Mouse (Mus musculus) small intestine, adult 2 months (tissue): ENCODE data around the gene Myl6b. TPM values are rescaled to one million over a fixed set of nuclear protein-coding genes. Genes with fewer than 3 reads are reported as not detected.
"Not testable (repeated sequence)": the region's sequence is repeated elsewhere in the genome, so short reads cannot be mapped to it uniquely, and the experiment has no call there.

Experiments
- H3K27ac ChIP-seq: fragments of 200-500 bp; 2 replicates; pipeline ENCODE4 v1.5.1; 2012; ENCODE audit warnings: low read depth, low read length, control low read depth, inconsistent platforms; ENCODE audit not compliant: insufficient read depth
- H3K27me3 ChIP-seq: fragments of 200-500 bp; 2 replicates; pipeline ENCODE4 v1.6.1; 2012; ENCODE audit warnings: mild to moderate bottlenecking, moderate library complexity, low read length, inconsistent platforms; ENCODE audit not compliant: control insufficient read depth, insufficient read depth
- H3K36me3 ChIP-seq: fragments of 200-500 bp; 2 replicates; pipeline ENCODE4 v1.6.1; 2012; ENCODE audit warnings: mild to moderate bottlenecking, low read length, control low read depth, inconsistent platforms; ENCODE audit not compliant: control insufficient read depth, insufficient read depth
- H3K4me1 ChIP-seq: fragments of 200-500 bp; 2 replicates; pipeline ENCODE4 v1.6.1; 2012; ENCODE audit warnings: low read length, inconsistent platforms, mixed read lengths; ENCODE audit not compliant: control insufficient read depth, insufficient read depth, insufficient read length
- H3K4me3 ChIP-seq: fragments of 200-500 bp; 2 replicates; pipeline ENCODE4 v1.5.1; 2012; ENCODE audit warnings: low read depth, mild to moderate bottlenecking, control low read depth, inconsistent platforms, low read length, moderate library complexity
- CTCF ChIP-seq: fragments of 200-500 bp; IDR thresholded peaks from 2 replicates; pipeline ENCODE4 v1.5.1; 2012; ENCODE audit warnings: low read depth, mild to moderate bottlenecking, control low read depth, inconsistent platforms, low read length, moderate library complexity, mixed read lengths; ENCODE audit not compliant: insufficient replicate concordance, insufficient read length; ENCODE audit errors: extremely low read depth
- POLR2A ChIP-seq: fragments of 200-500 bp; IDR thresholded peaks from 2 replicates; pipeline ENCODE4 v1.6.1; 2012; ENCODE audit warnings: low read depth, mild to moderate bottlenecking, control low read depth, inconsistent platforms, low read length, moderate library complexity
- WGBS: fragments of 180-500 bp; shearing (Covaris S2); methylation state at CpG from one replicate; pipeline ENCODE4 v1.1.7; 2018; 5-methylcytosine and 5-hydroxymethylcytosine counted together
- polyA plus RNA-seq: library from polyadenylated mRNA; depleted of rRNA; stranded (reverse); fragments of >200 nt; gene quantifications from 2 replicates; pipeline ENCODE4 v1.2.3, GENCODE M21; 2012

Myl6b gene
- polyA plus RNA-seq, 1 experiment: 1.2 TPM

- Histone ChIP-seq H3K27me3 (no peaks in the 10 kb centered on the region), H3K4me3 (peak overlapping the region; percentile 91), H3K27ac (peak overlapping the region; percentile 97), H3K36me3 (peaks cover 33% of the 10 kb centered on the region), H3K4me1 (peaks cover 16% of the 10 kb centered on the region)
- TF ChIP-seq POLR2A (no peak), CTCF (no peak)
- under 1% methylated on average over 12 of the region's 12 CpGs for WGBS
These were observed 5.2 kb downstream of the Myl6b start for GRCm38 (mm10) chr10:128493319-128493694.

- no peaks in the 10 kb centered on the region for H3K27me3 ChIP-seq
- H3K27ac ChIP-seq: peak overlapping the region; percentile 97
- peak overlapping the region; percentile 91 for H3K4me3 ChIP-seq
- TF ChIP-seq CTCF (no peak), POLR2A (no peak; the same call in 1 of the 2 replicates)
- peaks cover 38% of the 10 kb centered on the region for H3K36me3 ChIP-seq
- peaks cover 16% of the 10 kb centered on the region for H3K4me1 ChIP-seq
- WGBS: 3% methylated on average over 12 of the region's 12 CpGs
These were observed 5.7 kb downstream of the Myl6b start for GRCm38 (mm10) chr10:128492633-128493311.

GRCm38 (mm10) chr10:128492051-128492450 lies 6.4 kb downstream of the Myl6b start:
- Histone ChIP-seq H3K27ac (peak overlapping the region; percentile 97), H3K4me3 (peak overlapping the region; percentile 91), H3K36me3 (peaks cover 44% of the 10 kb centered on the region), H3K4me1 (peaks cover 16% of the 10 kb centered on the region)
- H3K27me3 ChIP-seq: not testable (repeated sequence)
- 21% methylated on average over 8 of the region's 8 CpGs for WGBS

- H3K4me3 ChIP-seq: peak overlapping the region; percentile 91
- H3K27ac ChIP-seq: peak overlapping the region; percentile 97
- peaks cover 47% of the 10 kb centered on the region for H3K36me3 ChIP-seq
- TF ChIP-seq POLR2A (no peak), CTCF (0 out of 2 replicates have a peak, but pooled peaks have one; percentile 1)
- H3K4me1 ChIP-seq: peaks cover 16% of the 10 kb centered on the region
- 25% methylated on average over 6 of the region's 6 CpGs for WGBS
- H3K27me3 ChIP-seq: no peaks in the 10 kb centered on the region
These were observed 7.0 kb downstream of the Myl6b start for GRCm38 (mm10) chr10:128491495-128491894.

- H3K27me3 ChIP-seq: no peaks in the 10 kb centered on the region
- peak overlapping the region; percentile 97; the same call in 1 of the 2 replicates for H3K27ac ChIP-seq
- TF ChIP-seq POLR2A (no peak), CTCF (no peak)
- 0 out of 2 replicates have a peak overlapping the region, but pooled peaks have one; percentile 11 for H3K4me3 ChIP-seq
- H3K4me1 ChIP-seq: peaks cover 16% of the 10 kb centered on the region
- peaks cover 51% of the 10 kb centered on the region for H3K36me3 ChIP-seq
- WGBS: 55% methylated on average over 5 of the region's 5 CpGs
These were observed 7.6 kb downstream of the Myl6b start for GRCm38 (mm10) chr10:128490912-128491311.

- TF ChIP-seq POLR2A (peak; percentile 44; the same call in 1 of the 2 replicates), CTCF (no peak)
- Histone ChIP-seq H3K4me3 (no peak overlapping the region), H3K27me3 (no peaks in the 10 kb centered on the region), H3K27ac (peak overlapping the region; percentile 97), H3K36me3 (peaks cover 56% of the 10 kb centered on the region), H3K4me1 (peaks cover 16% of the 10 kb centered on the region)
- 70% methylated on average over 5 of the region's 5 CpGs for WGBS
These were observed 8.3 kb downstream of the Myl6b start for GRCm38 (mm10) chr10:128490232-128490631.

GRCm38 (mm10) chr10:128489785-128490184 lies 8.7 kb downstream of the Myl6b start:
- Histone ChIP-seq H3K27ac (peak overlapping the region; percentile 97), H3K4me3 (no peak overlapping the region)

More at GRCm38 (mm10) chr10:128489785-128490184, 8.7 kb downstream of the Myl6b start:
- 53% methylated on average over 4 of the region's 4 CpGs for WGBS
- H3K36me3 ChIP-seq: peaks cover 56% of the 10 kb centered on the region
- peaks cover 13% of the 10 kb centered on the region for H3K4me1 ChIP-seq
- H3K27me3 ChIP-seq: no peaks in the 10 kb centered on the region
- no peak for TF ChIP-seq CTCF
- no peak for TF ChIP-seq POLR2A
